Mouse (Mus musculus) liver, adult 2 months (tissue): Measurements from ENCODE around the gene Pgap1.

Experiments
- CTCF ChIP-seq: fragments of 200-500 bp; IDR thresholded peaks from 2 replicates; pipeline ENCODE4 v1.5.1; 2011; ENCODE audit warnings: low read depth, low read length, control low read depth
- POLR2A ChIP-seq: fragments of 200-500 bp; IDR thresholded peaks from 2 replicates; pipeline ENCODE4 v1.6.1; 2011; ENCODE audit warnings: low read length, control low read depth; ENCODE audit not compliant: insufficient read depth; ENCODE audit errors: extremely low read depth

DNA sequence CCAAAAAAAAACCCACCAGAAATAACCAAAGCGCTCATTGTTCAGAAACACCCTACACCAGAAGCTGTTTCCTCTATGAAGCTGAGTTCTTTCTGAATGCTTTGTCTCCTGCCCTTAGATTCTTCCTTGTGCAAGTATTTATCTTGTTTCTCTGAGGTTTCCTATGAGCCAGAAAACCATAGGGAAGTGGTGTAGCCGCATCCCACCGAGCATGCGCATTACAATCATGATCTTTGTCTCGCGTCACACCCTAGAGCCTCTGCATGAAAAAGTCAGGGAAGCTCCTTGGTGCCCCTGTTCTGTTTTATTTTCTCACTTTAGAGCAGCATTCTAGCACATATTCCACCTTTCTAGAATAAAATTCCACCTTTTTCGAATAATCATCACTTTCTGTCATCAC, 113.8 kb downstream of the Pgap1 start:
- TF ChIP-seq CTCF (no peak), POLR2A (no peak)
